Mouse (Mus musculus) B cell, adult 2 months (primary cell): Measurements from ENCODE around the gene Nsun7.

ENCODE experiments used
- DNase-seq, 2 experiments: peaks; one replicate each; pipeline ENCODE4 v3.0.0; 2022

Nsun7 gene

GRCm38 (mm10) chr5:66294106-66294625 is 34.5 kb downstream of the Nsun7 start:
- DNase-seq, result no peak

- DNase-seq, result no peak
Measured at GRCm38 (mm10) chr5:66294952-66295351, 35.3 kb downstream of the Nsun7 start.

GRCm38 (mm10) chr5:66296116-66296515 is 36.4 kb downstream of the Nsun7 start:
- DNase-seq, result no peak

- DNase-seq, result no peak
Measured at GRCm38 (mm10) chr5:66298856-66299255, 39.2 kb downstream of the Nsun7 start.

- no peak for DNase-seq
Measured at GRCm38 (mm10) chr5:66300576-66300975, 40.9 kb downstream of the Nsun7 start.

GRCm38 (mm10) chr5:66302085-66302815 is 42.6 kb downstream of the Nsun7 start:
- DNase-seq, result no peak

GRCm38 (mm10) chr5:66302873-66303272 is 43.2 kb downstream of the Nsun7 start:
- DNase-seq, result no peak

- DNase-seq, result no peak
Measured at GRCm38 (mm10) chr5:66304300-66305067, 44.8 kb downstream of the Nsun7 start.

- DNase-seq, result no peak
Measured at GRCm38 (mm10) chr5:66305511-66305910, 45.8 kb downstream of the Nsun7 start.

- DNase-seq, result no peak
Measured at GRCm38 (mm10) chr5:66310328-66310727, 50.6 kb downstream of the Nsun7 start.

GRCm38 (mm10) chr5:66310806-66311205 is 51.1 kb downstream of the Nsun7 start:
- DNase-seq, result no peak

GRCm38 (mm10) chr5:66315791-66316190 is 56.1 kb downstream of the Nsun7 start:
- DNase-seq, result no peak

GRCm38 (mm10) chr5:66319341-66319740 is 59.6 kb downstream of the Nsun7 start:
- peak; percentile 82 to 83 for DNase-seq

- no peak for DNase-seq
Measured at GRCm38 (mm10) chr5:66319827-66320404, 60.2 kb downstream of the Nsun7 start.

GRCm38 (mm10) chr5:66323131-66323530 is 63.4 kb downstream of the Nsun7 start:
- DNase-seq, result no peak

- no peak for DNase-seq
Measured at GRCm38 (mm10) chr5:66323603-66324002, 63.9 kb downstream of the Nsun7 start.

- DNase-seq, result peak; percentile 67 to 68
Measured at GRCm38 (mm10) chr5:66326395-66326794, 66.7 kb downstream of the Nsun7 start.

GRCm38 (mm10) chr5:66327949-66328726 is 68.4 kb downstream of the Nsun7 start:
- no peak for DNase-seq

GRCm38 (mm10) chr5:66328766-66329165 is 69.1 kb downstream of the Nsun7 start:
- DNase-seq, result no peak

- DNase-seq, result no peak
Measured at GRCm38 (mm10) chr5:66330806-66331205, 71.1 kb downstream of the Nsun7 start.

GRCm38 (mm10) chr5:66337025-66337968 is 77.6 kb downstream of the Nsun7 start:
- DNase-seq, result peak; percentile 22 to 32

GRCm38 (mm10) chr5:66337969-66338345 is 78.3 kb downstream of the Nsun7 start:
- no peak for DNase-seq
